Mouse (Mus musculus): Measurements from ENCODE around the gene Atrnl1. TPM values are rescaled to one million over a fixed set of nuclear protein-coding genes. Genes with fewer than 3 reads are reported as not detected.
A peak's percentile ranks its signal among the peaks of the same experiment; 100 is the strongest.

Atrnl1 gene
- polyA plus RNA-seq, 1 experiment, result 34.5 TPM

- no peak overlapping the region for H3K27ac ChIP-seq (ENCODE audit: insufficient read depth, low read length)
- no peak overlapping the region for H3K4me3 ChIP-seq (ENCODE audit: insufficient read depth, low read length)
- H3K4me1 ChIP-seq (ENCODE audit: control insufficient read depth, insufficient read depth, low read length), result no peaks in the 10 kb centered on the region
- TF ChIP-seq CTCF (IDR thresholded peaks at IDR 0.05; ENCODE audit: extremely low read depth, insufficient read depth, low read length) (no peak), POLR2A (IDR thresholded peaks at IDR 0.05; ENCODE audit: extremely low read depth, insufficient read depth, low read length) (no peak)
Measured at GRCm38 (mm10) chr19:57881927-57882326, 271.1 kb downstream of the Atrnl1 start.

GRCm38 (mm10) chr19:57888871-57889270, 278.0 kb downstream of the Atrnl1 start:
- H3K4me3 ChIP-seq (ENCODE audit: insufficient read depth, low read length), result no peak overlapping the region
- no peaks in the 10 kb centered on the region for H3K4me1 ChIP-seq (ENCODE audit: control insufficient read depth, insufficient read depth, low read length)
- TF ChIP-seq CTCF (IDR thresholded peaks at IDR 0.05; ENCODE audit: extremely low read depth, insufficient read depth, low read length) (no peak), POLR2A (IDR thresholded peaks at IDR 0.05; ENCODE audit: extremely low read depth, insufficient read depth, low read length) (no peak)
- no peak overlapping the region for H3K27ac ChIP-seq (ENCODE audit: insufficient read depth, low read length)

DNA sequence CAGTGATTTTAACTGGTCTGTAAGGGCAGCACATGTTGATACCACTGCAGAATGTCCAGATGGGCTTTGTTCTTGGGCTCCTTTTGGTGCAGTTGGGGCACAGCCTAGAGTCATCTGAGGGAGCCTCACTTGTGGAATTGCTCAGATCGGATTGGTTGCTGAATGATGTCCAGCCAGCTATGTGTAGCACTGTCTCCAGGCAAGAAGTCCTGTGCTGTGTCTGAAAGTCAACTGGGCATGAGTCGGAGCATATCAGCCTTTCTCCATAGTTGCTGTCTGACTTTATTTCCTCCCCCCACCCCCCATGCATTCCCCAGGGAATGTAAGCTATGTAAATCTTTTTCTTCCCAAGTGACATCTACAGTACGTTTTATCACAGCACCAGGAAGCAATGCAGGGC, 278.9 kb downstream of the Atrnl1 start:
- Histone ChIP-seq H3K27ac (ENCODE audit: insufficient read depth, low read length) (no peak overlapping the region), H3K4me3 (ENCODE audit: insufficient read depth, low read length) (no peak overlapping the region), H3K4me1 (ENCODE audit: control insufficient read depth, insufficient read depth, low read length) (no peaks in the 10 kb centered on the region)
- TF ChIP-seq POLR2A (IDR thresholded peaks at IDR 0.05; ENCODE audit: extremely low read depth, insufficient read depth, low read length), result no peak
- no peak for TF ChIP-seq CTCF (IDR thresholded peaks at IDR 0.05; ENCODE audit: extremely low read depth, insufficient read depth, low read length)

DNA sequence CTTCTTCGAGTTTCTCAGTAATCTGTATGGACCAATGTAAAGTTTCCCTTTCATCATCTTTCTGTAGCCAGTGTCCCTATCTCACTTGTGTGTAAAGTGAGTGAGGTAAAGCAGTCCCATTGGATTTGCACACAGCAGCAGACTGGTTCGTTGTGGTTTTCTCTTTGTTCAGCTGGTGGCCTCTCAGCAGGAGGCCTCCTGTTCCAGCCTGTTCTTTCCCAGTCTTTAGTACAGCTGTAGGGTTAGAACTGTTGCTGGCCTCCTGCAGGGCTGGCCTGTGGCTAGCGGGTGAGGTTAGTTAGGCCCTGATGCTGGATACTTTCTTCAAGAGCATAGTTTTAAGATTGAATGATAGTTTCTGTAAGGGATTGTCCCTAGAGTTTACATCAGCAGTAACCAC, 280.1 kb downstream of the Atrnl1 start:
- TF ChIP-seq POLR2A (IDR thresholded peaks at IDR 0.05; ENCODE audit: extremely low read depth, insufficient read depth, low read length), result no peak
- no peaks in the 10 kb centered on the region for H3K4me1 ChIP-seq (ENCODE audit: control insufficient read depth, insufficient read depth, low read length)

GRCm38 (mm10) chr19:57894191-57894590, 283.4 kb downstream of the Atrnl1 start:
- H3K27ac ChIP-seq (ENCODE audit: insufficient read depth, low read length), result no peak overlapping the region
- TF ChIP-seq CTCF (IDR thresholded peaks at IDR 0.05; ENCODE audit: extremely low read depth, insufficient read depth, low read length), result no peak
- no peak for TF ChIP-seq POLR2A (IDR thresholded peaks at IDR 0.05; ENCODE audit: extremely low read depth, insufficient read depth, low read length)
- no peak overlapping the region for H3K4me3 ChIP-seq (ENCODE audit: insufficient read depth, low read length)
- no peaks in the 10 kb centered on the region for H3K4me1 ChIP-seq (ENCODE audit: control insufficient read depth, insufficient read depth, low read length)

More for the DNA sequence above, 280.1 kb downstream of the Atrnl1 start:
- no peak overlapping the region for H3K4me3 ChIP-seq (ENCODE audit: insufficient read depth, low read length)
- no peak overlapping the region for H3K27ac ChIP-seq (ENCODE audit: insufficient read depth, low read length)

DNA sequence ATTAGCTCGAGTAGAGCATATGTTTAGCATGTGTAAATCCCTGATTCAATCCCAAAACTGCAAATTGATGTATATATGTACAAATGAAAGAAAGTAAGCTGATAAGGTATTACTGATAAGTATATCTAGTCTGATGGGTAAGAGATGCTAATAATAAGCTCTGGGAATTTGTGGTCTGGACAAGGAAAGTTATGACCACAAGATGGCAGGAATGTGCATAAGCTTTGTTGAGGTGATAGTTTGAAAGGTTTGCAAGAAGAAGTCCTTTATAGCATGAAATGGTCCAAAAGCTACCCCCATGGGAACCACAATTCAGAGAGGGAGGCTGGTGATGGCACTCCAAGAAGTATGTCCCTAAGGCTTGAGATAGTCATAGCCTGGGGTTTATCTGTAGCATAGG, 289.2 kb downstream of the Atrnl1 start:
- H3K4me3 ChIP-seq (ENCODE audit: insufficient read depth, low read length), result no peak overlapping the region
- no peak overlapping the region for H3K27ac ChIP-seq (ENCODE audit: insufficient read depth, low read length)
- no peak for TF ChIP-seq CTCF (IDR thresholded peaks at IDR 0.05; ENCODE audit: extremely low read depth, insufficient read depth, low read length)
- no peaks in the 10 kb centered on the region for H3K4me1 ChIP-seq (ENCODE audit: control insufficient read depth, insufficient read depth, low read length)

GRCm38 (mm10) chr19:57909466-57909865, 298.6 kb downstream of the Atrnl1 start:
- Histone ChIP-seq H3K4me3 (ENCODE audit: insufficient read depth, low read length) (no peak overlapping the region), H3K4me1 (ENCODE audit: control insufficient read depth, insufficient read depth, low read length) (no peaks in the 10 kb centered on the region), H3K27ac (ENCODE audit: insufficient read depth, low read length) (no peak overlapping the region)
- TF ChIP-seq POLR2A (IDR thresholded peaks at IDR 0.05; ENCODE audit: extremely low read depth, insufficient read depth, low read length) (no peak), CTCF (IDR thresholded peaks at IDR 0.05; ENCODE audit: extremely low read depth, insufficient read depth, low read length) (no peak)

- no peaks in the 10 kb centered on the region for H3K4me1 ChIP-seq (ENCODE audit: control insufficient read depth, insufficient read depth, low read length)
- no peak for TF ChIP-seq POLR2A (IDR thresholded peaks at IDR 0.05; ENCODE audit: extremely low read depth, insufficient read depth, low read length)
- H3K27ac ChIP-seq (ENCODE audit: insufficient read depth, low read length), result no peak overlapping the region
- no peak overlapping the region for H3K4me3 ChIP-seq (ENCODE audit: insufficient read depth, low read length)
Measured at GRCm38 (mm10) chr19:57910650-57911049, 299.8 kb downstream of the Atrnl1 start.

- TF ChIP-seq POLR2A (IDR thresholded peaks at IDR 0.05; ENCODE audit: extremely low read depth, insufficient read depth, low read length), result no peak
- TF ChIP-seq CTCF (IDR thresholded peaks at IDR 0.05; ENCODE audit: extremely low read depth, insufficient read depth, low read length), result peak; percentile 25; the same call in 1 of the 2 replicates
- H3K4me3 ChIP-seq (ENCODE audit: insufficient read depth, low read length), result no peak overlapping the region
- no peak overlapping the region for H3K27ac ChIP-seq (ENCODE audit: insufficient read depth, low read length)
- H3K4me1 ChIP-seq (ENCODE audit: control insufficient read depth, insufficient read depth, low read length), result no peaks in the 10 kb centered on the region
Measured at GRCm38 (mm10) chr19:57916325-57916724, 305.5 kb downstream of the Atrnl1 start.

- peaks cover 4% of the 10 kb centered on the region; the same call in 1 of the 2 replicates for H3K4me1 ChIP-seq (ENCODE audit: control insufficient read depth, insufficient read depth, low read length)
- H3K4me3 ChIP-seq (ENCODE audit: insufficient read depth, low read length), result no peak overlapping the region
- no peak for TF ChIP-seq POLR2A (IDR thresholded peaks at IDR 0.05; ENCODE audit: extremely low read depth, insufficient read depth, low read length)
- no peak for TF ChIP-seq CTCF (IDR thresholded peaks at IDR 0.05; ENCODE audit: extremely low read depth, insufficient read depth, low read length)
- H3K27ac ChIP-seq (ENCODE audit: insufficient read depth, low read length), result no peak overlapping the region
Measured at GRCm38 (mm10) chr19:57922991-57923390, 312.2 kb downstream of the Atrnl1 start.

DNA sequence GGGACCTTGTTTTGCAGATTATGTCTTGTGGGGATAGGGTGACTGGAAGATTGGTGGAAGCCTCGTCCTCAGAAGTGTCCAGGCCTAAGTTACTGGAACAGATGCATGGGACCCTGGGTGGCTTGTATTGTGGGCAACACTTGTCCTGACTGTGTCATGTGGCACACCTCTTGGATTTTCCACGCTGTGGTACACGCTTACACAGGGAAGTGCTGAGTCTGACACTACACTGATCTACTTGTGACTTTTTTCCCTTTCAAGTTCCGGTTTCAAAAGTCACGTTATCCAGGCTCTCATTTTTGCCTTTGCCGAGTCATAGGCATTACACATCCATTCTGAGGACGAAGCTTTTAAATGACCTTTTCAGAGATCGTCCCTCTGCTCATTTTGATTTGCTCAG, 314.0 kb downstream of the Atrnl1 start:
- Histone ChIP-seq H3K4me1 (ENCODE audit: control insufficient read depth, insufficient read depth, low read length) (peaks cover 4% of the 10 kb centered on the region; the same call in 1 of the 2 replicates), H3K27ac (ENCODE audit: insufficient read depth, low read length) (no peak overlapping the region), H3K4me3 (ENCODE audit: insufficient read depth, low read length) (no peak overlapping the region)
- TF ChIP-seq CTCF (IDR thresholded peaks at IDR 0.05; ENCODE audit: extremely low read depth, insufficient read depth, low read length), result no peak
- TF ChIP-seq POLR2A (IDR thresholded peaks at IDR 0.05; ENCODE audit: extremely low read depth, insufficient read depth, low read length), result no peak
